Mouse (Mus musculus) heart, adult 11 months (tissue): ENCODE results near the gene Apeh.
"Not testable (repeated sequence)": the region's sequence is repeated elsewhere in the genome, so short reads cannot be mapped to it uniquely, and the experiment has no call there.

Experiments
- DNase-seq: peaks from one replicate; pipeline ENCODE4 v3.0.0; 2022

Gene Apeh

DNA sequence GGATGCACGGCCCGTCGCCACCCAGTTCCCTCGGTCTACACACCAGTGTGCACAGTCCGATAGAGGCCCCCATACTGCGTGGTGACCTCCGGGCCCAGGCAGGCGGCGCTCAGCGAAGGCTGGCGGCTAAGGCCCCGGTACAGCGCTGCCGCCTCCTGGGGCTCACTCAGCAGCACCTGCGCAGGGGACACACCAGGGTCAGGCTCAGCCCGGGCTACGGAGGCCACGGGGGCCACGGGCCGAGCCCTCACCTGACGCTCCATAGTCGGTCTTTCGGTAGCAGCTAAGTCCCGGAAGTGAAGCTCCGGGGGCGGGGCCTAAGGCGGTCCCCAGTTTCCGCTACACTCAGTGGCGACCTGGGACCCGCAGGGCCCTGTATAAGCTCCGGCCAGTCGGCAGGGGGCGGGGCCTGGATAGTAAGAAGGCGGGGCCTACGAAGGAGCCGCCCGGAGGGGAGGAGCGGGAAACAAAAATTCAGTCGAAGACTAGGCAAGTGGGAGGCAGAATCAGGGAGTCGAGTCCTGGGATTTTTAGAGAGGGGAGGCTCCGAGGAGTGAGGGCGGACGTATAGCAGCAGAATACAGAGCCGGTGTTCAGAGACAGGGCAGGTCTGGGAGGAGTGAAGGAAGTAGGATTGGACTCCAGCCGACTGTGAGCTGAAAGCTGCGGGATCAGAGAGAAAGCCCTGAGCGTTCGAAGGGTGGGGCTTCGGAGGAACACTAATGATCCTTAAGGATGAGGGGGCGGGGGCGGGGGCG, at the start of gene Apeh:
Apeh (minus strand) TSS at position 423 of the 758 bp plus-strand sequence.
- DNase-seq, result peak; percentile 99

DNA sequence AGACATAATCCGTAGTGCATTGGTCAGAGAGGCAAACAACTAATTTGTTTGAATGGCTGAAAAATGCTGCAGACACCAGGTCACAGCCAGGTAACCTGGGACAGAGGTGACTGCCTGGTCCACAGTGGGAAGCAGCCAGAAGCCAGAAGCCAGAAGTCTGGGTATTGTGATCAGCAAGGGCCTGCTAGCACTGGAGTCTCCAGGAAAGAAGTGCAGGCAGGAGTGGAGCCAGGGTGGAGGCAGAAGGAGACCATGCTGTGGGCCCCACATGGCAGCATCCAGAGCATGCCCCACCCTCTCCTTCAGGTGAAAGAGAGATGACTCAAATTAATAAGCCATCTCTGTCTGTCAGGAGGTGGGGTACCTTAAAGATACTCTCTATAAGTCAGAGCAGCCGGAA, 49.1 kb upstream of the Apeh start:
- DNase-seq, result peak; percentile 77

DNA sequence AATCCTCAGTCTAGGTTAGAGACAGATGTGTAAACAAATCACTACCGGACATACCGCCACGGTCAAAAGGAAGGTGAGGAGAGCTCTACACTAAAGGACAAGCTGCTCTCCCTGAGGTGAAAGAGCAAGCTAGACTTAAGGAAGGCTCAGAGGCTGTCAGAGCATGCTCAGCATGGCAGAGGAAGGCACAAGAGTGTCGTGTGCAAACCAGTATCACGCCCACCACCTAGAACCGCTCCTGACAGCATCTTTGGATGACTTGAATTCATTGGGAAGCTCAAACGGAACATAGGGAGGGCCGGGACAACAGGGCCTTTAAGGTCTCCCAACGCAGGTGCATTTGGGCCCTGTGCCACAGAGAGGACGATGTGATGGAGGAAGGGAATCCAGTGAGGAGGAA, 47.0 kb upstream of the Apeh start:
- DNase-seq, result peak; percentile 61

DNA sequence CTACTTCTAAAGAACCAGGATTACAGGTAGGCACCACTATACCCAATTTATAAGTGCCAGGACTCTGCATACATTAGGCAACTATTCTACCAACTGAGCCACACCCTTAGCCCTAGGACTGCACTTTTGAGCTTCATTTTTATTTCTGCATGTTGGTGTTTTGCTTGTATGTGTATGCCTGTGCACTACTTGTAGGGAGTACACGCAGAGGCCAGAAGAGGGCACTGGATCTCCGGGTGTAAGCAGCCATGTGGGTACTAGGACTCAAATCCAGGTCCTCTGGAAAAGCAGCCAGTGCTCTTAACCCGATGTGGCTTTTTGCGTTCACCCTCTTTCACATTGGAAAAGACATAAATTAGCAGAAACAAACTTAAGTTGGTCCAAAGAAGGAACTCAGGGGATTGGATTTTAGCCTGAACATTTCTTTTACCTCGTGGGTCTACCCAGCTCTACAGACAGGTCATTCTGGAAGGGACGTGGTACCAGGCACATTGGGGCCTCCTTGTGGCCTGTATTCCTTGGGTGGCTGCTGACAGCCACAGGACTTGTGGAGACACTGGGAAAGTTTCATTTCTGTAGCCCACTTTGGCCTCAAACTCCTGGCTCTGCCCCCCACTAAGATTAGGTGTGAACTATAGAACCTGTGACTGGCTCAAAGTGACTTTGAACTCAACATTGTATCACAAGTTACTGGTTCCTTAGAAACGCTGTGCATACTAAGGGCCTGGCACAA, 45.7 kb upstream of the Apeh start:
- DNase-seq, result peak; percentile 88

DNA sequence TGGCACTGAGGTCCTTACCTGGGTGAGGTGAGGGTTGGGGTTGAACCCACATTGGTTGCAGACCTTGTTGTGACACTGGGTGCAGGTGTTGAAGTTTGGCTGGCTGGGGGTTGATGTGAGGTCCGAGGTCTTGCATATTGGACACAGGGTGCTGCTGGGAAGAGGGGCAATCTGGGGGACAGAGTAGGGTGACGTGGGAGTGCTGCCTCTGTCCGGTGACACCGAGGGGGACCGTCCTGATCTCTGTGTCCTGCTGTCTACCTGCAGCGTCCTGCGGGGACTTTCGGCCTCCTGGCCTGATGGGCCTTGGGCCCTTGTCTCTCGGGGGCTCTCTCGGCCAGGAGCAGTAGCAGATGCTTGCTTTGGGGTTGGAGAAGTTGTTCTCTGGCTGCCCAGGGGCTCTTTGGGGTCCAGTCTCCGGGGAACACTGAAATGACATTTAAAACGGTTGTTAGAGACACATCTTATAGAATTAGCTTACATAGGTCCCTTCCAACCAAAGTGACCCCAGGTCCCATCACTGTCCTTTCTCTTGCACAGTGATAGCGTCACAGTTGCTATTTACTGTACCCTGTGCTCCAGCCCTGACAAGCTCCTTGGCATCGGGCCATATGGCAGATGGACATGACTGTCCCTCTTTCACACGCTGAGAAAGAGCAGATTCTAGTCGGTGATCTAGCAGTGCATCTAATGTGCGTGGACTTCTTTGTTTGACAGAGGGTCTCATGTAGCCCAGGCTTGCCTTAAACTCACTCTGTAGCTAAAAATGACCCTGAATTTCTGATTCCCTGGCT, 45.0 kb upstream of the Apeh start:
- DNase-seq, result peak; percentile 85

DNA sequence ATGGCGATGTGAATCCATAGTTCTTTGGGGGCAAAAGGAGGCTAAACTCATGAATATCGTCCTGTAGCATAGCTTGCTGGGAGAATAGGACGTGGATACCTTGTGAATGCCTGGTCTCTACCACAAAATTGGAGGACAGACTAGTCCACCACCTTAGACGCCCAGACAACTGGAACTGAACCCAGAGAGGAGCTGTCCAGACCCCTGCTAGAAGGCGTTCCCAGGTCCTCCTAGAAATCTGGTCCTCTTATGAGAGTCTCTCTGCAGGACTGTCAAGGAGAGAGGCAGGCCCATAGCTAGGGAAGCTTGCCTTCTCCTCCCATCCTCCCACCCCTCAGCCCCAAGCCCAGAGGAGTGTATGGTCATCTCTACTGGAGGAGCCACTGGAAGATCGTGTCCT, 43.7 kb upstream of the Apeh start:
- DNase-seq, result peak; percentile 61

DNA sequence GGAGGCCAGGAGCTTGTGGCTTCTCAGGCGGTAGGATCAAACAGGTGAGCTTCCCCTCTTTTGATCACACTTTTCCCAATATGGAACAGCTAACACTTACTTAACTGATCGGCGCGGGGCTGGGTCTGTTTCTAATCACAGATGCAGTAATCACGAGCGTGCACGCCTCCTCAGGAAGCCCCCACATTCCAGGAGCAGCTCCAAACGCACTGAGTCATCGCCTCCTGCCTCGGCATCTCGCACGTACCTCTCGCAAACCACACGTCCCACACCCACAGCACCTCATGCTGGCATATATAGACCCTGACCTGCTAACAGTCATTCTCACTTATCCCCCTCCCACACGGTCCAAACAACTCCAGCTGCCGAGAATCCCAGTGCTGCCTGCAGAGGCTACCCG, 43.1 kb upstream of the Apeh start:
- DNase-seq, result peak; percentile 92

DNA sequence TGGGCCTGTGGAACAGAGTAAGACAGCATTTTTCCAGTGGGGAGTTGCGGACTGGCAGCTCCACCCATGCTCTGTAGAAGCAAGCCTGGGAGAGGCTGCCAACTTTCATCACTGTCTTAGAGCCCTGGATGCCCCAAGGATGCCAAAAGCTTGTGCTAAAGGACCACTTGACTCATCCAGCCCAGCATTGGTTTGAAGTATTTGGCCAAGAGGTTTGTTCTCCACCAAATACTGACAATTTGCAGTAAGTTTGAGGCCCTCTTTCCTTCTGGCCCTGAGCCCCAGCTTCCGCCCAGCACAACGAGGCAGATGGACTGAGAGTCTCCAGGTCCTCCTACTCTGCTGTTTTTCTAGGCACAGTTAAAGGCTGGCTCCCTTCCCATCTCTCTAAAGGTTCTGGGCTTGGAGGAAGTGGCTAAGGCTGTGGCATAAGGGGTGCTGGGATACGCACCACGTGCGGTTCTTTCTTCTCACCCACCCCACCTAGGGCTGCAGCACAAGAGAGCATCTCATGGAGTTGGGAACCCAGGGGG, 42.6 kb upstream of the Apeh start:
- DNase-seq, result peak; percentile 87

DNA sequence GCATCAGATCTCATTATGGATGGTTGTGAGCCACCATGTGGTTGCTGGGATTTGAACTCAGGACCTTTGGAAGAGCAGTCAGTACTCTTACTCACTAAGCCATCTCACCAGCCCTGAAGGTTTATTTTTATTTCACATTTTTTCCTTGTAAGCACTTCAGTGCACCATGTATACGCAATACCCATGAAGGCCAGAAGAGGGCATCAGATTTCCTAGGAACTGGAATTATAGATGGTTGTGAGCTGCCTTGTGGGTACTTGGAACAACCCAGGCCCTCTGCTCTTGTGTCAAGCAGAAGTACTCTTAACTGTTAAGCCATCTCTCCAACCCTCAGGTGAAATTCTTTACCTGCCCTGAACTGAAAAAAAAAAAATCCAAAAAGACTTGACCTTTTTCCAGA, 41.8 kb upstream of the Apeh start:
- peak; percentile 64 for DNase-seq

DNA sequence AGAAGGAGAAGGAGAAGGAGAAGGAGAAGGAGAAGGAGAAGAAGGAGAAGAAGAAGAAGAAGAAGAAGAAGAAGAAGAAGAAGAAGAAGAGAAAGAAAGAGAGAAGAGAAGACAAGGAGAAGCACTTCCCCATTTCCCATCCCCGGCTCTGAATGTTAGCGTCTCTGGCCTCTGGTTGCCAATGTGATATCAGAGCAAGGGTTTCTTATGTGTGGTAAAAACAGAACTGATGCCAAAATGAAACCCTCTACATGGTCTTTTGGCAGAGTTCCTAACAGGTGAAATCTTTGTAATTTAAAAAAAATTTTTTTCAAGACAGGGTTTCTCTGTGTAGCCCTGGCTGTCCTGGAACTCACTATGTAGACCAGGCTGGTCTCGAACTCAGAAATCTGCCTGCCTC, 41.3 kb upstream of the Apeh start:
- DNase-seq, result not testable (repeated sequence)

DNA sequence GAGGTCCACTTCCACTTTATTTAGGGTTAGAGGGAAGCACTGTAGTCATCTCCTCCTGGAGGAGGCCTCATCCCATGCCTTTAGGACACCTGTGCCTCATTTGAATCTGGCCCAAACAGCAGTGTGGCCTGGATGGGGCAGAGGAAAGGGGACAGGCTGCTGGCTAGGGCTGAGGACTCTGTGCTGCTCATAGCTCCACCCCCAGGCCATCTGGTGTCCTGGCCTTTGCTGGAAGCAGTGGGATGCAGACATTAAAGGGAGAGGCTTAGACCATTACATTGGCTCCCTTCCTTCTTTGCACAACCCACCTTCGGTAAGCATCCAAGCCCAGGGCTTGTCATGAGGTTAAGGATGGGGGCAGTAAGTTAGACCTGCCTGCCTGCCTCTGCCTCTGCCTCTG, 39.1 kb upstream of the Apeh start:
- DNase-seq, result no peak

DNA sequence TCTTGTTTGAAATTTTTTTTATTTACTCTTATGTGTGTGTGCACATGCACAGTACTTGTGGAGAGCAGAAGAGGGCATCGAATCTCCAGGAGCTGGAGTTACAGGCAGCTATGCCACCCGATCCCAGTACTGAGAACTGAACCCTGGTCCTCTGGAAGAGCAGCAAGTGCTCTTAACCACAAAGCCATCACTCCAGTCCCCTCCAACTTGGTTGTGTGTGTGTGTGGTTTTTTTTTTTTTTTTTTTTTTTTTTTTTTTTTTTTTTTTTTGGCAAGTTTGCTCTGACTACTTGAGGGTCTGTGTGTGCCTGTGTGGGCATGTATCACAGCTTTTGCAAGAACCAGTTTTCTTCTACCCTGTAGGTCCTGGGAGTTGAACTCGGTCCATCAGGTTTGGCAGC, 38.0 kb upstream of the Apeh start:
- no peak for DNase-seq

DNA sequence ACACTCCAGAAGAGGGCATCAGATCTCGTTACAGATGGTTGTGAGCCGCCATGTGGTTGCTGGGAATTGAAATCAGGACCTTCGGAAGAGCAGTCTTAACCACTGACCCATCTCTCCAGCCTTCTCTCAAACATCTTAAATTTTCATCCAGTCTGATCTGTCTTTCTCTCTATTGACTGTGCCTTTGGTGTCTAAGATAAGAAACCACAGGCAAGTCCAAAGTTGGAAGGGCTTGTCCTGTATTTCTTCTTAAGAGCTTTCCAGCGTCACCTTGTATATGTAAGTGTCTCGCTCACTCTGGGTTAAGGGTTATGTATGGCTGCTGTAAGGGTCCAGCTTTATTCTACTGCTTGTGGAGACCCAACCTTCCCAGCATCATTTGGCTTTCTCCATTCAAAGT, 37.1 kb upstream of the Apeh start:
- DNase-seq, result no peak

DNA sequence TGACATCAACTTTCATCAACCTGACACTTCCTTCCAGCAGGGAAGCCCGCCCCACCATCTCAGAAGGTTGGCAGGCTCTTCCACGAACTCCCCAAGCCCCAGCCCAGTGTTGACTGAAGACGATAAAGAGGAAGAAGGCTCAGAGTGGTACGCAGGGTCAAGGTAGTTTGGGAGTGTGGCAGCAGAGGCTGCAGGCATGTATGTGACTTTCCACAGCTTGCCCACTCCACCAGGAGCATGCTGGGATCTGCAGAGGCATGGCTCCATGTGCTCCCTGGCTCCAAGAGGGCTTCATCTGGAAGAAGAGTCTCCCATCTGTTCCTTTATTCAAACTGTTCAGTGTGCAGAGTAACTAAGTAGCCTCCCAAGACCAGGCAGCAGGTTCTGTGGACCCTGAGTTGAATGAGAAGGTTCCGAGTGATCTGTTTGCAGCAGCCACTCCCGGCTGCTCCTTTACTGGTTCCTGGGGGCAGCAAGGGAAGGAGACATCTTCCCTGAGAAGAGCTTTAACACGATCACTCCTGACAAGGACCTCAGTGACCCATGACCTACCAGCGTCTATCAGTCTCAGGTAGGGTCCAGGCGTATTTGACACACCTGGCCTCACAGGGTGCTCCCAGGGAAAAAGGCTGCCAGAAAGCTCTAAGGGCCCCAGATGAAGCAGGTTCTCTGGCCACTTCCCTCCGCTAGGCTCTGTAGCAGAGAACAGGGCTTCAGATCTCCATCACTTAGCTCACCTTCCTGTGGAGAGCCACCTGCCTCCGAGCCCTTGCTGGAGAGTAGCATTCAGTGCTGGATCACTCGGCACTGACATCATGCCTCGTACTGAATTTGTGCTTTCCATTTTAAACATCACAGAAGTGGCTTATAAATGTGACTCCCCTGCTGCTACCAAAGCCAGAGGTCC, 34.9 kb upstream of the Apeh start:
- DNase-seq, result peak; percentile 71

DNA sequence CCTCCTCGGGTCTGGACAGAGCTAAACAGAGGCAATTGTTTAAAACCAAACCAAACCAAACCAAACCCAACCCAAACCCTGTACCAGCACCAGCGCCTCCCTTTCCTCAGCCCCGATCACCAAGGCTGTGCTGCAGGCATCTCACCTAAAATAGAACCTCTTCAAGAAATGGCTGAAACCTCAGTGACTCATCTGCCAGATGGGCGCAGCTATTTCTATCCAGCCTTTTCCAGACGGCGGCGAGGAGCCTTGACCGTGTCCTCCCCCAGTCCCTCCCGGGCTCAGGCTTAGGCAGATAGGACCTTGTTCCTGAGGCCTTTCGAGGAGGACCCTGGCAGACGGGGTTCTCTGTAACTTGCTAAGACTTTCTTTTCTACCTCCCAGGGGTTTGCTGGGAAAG, 33.8 kb upstream of the Apeh start:
- DNase-seq, result no peak

DNA sequence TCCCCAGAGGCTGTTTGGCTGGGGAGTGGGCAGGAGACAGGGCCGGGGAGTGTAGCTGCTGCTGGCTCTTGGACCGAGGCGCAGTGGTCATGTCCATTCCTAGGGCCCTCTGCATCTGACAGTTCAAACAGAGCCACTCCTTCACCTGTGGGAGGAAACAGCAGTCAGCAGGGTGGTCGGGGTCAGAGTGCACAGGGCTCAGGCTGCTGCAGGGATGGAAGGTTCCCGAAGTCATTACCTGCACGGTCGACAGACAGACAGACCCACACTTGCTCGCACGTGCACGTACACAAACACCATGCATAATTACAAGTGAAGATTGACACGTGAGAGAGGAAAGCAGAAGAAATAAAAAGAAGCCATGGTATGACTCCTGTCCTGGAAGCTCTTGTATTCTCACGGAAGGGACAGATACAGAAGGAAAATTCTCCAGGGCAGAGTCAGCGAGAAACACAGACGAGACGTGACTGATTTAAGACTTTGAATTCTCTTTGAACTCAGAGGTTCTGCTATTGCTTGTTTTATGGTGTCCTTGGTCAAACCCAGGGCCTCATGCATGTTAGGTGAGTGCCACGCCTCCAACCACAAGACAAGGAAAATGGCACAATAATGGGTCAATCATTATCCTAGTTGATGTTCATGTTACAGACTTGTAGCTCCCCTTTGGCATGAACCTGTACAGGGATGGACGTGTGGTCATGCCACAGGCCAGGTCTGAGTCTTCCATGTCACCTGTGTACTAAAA, 32.2 kb upstream of the Apeh start:
- DNase-seq, result peak; percentile 81

DNA sequence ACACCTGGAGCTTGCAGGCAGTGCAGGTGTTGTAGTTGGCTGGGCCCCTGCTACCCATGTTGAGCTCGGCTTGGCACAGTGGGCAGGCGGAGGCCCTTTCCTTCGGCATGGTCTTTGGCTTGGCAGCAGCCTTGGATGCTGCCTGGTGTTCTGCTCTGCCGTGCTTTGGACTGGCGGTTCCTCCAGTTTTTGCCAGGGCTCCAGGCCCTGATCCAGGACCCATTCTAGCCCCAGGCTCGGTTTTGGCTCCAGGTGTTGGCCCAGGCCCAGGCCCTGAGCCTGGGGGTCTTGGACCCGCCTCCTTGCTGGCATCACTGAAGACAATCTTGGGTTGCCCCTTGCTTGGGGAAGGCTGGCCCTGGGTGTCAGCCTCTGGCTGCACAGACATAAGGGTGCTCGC, 31.3 kb upstream of the Apeh start:
- DNase-seq, result no peak

DNA sequence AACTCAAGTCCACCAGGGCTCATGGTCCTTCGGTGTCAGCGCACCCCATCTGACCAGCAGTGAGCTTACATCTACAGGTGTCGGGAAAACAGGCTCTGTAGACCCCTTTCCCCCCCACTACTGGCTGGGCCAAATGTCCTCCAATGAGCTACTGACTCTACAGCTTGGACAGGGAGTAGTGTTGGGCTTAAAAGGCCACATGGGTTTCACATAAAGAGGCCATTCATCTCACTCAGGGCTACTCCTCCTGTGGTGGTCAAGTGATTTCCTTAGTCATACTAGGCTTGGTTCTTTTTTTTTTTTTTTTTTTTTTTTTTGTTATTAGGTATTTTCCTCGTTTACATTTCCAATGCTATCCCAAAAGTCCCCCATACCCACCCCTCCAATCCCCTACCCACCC, 29.5 kb upstream of the Apeh start:
- no peak for DNase-seq

DNA sequence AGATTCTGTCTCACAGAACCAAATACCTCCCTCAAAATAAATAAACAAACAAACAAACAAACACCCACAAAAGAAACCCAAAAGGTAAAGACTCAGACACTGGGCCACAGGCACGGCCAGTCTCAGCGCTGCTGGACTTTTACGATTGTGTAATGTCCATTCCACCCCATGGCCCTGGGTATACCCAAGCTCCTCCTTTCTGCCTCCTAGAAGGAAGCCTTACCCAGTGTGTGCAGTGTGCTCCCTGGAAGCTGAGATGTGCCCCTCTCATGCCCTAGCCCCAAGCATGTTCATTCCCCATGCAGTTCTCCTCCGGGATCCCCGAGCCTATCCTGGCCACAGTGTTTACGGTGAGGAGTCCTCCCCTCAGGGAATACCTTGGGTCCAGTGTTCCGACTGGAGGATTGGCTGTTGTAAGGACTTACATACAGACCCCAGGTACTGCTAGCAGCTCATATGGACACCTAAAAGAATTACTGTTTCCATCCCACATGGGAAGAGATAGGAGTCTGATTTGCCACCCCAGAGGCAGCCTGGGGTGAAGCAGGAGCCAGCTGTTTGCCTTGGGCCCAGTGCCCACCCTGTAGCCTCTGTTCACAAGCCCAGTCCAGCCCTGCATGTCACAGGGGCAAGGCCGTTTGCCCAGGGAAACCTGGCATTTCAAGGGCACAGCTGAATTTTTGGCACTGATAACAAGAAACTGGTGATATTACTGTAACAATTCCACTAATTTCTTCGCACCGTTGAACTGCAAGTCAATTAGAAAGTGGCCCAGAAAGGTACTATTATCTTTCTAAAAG, 27.0 kb upstream of the Apeh start:
- DNase-seq, result peak; percentile 76

DNA sequence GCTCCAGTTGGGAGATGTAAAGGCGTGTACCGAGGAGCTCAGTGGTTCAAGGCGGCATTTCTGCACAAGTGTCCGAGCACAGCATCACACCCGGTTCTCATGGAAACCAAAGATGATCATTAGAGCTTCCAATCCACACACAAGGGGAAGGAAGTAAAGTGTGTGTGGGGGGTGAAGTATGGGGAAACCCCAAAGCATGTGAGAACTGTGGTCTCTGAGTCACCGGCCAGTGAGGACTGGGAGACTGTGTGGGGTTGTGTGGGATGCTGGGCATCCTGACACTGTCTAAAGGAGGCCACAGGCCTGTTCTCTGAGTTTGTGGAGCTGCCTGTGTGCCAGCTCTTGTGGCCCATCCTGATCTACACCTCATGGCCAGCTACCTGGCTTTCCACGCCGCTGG, 26.3 kb upstream of the Apeh start:
- DNase-seq, result no peak
